Mouse (Mus musculus): Measurements from ENCODE around the gene Mfn1.

The Mfn1 gene

GRCm38 (mm10) chr3:32529303-32529898 is at the start of gene Mfn1:
TSS of gene Mfn1 (plus strand) at chr3:32529465.
- DNase-seq (ENCODE audit: low spot score in 2 of 2), result peak; percentile 72 to 84

DNA sequence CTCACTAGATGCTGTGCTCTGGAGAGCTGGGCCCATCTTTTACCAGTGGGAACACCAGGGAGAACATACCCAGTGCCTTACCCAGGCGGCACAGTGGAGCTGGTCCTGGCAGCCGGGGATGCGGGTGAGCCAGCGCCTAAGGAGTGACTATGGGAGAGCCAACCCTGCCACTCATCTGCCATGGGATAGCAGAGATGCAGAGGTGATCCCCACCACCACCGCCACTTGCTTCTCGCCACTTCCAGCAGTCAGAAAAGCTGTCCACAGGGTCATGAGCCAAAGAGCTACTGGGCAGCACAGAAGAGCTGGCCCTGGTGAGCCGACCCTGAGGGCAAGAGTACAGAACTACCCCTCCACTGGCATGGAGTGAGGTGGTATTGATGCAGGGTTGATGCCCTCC is 49.3 kb upstream of the Mfn1 start:
- DNase-seq (ENCODE audit: low spot score in 2 of 2), result no peak

DNA sequence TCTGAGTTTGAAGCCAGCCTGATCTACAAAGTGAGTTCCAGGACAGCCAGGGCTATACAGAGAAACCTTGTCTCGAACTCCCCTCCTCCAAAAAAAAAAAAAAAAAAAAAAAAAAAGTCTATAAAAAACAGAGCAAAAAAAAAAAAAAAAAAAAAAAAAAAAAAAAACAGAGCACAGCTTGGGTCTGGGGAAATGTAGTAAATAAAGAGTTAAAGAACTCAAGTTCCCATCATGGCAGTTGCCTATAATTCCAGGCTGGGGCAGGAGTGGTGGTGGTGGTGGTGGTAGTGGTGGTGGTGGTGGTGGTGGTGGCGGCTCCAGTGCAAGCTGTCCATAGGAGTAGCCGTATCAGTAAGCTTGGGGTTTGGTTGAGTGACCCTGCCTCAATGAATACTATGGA is 46.2 kb upstream of the Mfn1 start:
- no peak for DNase-seq (ENCODE audit: low spot score in 2 of 2)

- no peak for DNase-seq (ENCODE audit: low spot score in 2 of 2)
Observed at GRCm38 (mm10) chr3:32486543-32486942, 42.7 kb upstream of the Mfn1 start.

DNA sequence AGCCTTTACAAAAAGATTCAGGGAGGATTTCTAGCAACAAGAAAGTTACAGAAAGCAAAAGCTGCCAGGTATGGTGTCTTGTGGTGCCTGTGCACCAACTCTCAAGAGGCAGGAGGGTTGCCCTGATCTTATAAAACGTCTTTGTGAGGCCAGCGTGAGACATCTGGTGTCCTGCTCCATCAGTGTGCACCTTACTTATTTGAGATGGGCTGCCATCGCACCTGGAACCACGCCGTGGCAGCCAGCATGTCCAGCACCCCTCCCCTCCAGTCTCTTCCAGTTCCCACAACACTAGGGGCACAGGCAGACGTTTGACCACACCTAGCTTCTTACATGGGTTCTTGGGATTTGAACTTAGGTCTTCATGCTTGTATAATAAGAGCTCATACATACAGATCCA is 41.1 kb upstream of the Mfn1 start:
- no peak for DNase-seq (ENCODE audit: low spot score in 2 of 2)

- no peak for DNase-seq (ENCODE audit: low spot score in 2 of 2)
Observed at GRCm38 (mm10) chr3:32490076-32490927, 39.0 kb upstream of the Mfn1 start.

GRCm38 (mm10) chr3:32490928-32491315 is 38.3 kb upstream of the Mfn1 start:
- DNase-seq (ENCODE audit: low spot score in 2 of 2), result no peak

DNA sequence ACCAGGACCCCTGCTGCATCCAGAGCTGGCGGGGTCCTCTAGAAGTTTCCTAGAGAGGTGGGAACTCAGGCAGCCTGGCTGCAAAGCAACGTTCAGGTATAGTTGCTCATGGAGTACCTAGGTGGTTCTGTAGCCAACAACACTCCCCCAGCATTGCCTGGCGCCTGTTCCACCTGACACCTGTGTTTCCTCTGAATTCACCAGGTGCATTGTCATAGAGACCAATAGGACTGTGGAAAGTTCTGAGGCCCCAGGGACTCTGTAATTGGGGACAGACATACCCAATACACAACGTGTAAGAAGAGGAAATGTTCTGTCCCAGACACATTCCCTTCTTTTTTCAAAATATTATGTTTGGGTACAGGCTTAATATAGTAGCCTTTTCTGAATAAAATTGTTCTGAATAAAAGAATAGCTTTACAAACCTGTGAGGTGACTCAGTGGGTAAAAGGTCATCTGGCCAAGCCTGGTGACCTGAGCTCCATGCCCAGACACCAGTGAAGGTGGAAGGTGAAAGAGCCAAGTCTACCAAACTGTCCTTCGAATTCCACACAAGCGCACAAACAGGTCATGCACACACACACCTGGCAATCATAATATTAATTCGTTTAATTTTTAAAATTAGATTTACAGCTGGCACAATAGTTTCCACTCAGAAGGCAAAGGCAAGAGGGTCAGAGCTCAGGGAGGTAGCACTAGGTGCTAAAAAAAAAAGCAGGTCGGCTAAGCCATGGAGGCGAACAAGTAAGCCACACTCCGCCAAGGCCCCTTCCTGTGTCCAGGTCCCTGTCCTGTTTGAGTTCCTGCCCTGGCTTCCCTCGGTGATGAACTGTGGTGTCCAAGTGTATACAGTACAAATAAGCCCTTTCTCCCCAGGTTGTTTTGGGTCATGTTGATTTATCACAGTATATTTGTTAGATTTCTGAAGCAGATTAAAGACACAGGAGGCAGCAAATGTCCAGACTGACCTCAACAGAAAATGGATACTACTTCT is 36.9 kb upstream of the Mfn1 start, which contains the start of gene Kcnmb3:
TSS of gene Kcnmb3 (minus strand) at position 135 of the 994 bp plus-strand sequence.
- DNase-seq (ENCODE audit: low spot score in 2 of 2), result no peak

- DNase-seq (ENCODE audit: low spot score in 2 of 2), result no peak
Observed at GRCm38 (mm10) chr3:32494387-32495087, 34.7 kb upstream of the Mfn1 start.

- DNase-seq (ENCODE audit: low spot score in 2 of 2), result no peak
Observed at GRCm38 (mm10) chr3:32495088-32495770, 34.0 kb upstream of the Mfn1 start.

DNA sequence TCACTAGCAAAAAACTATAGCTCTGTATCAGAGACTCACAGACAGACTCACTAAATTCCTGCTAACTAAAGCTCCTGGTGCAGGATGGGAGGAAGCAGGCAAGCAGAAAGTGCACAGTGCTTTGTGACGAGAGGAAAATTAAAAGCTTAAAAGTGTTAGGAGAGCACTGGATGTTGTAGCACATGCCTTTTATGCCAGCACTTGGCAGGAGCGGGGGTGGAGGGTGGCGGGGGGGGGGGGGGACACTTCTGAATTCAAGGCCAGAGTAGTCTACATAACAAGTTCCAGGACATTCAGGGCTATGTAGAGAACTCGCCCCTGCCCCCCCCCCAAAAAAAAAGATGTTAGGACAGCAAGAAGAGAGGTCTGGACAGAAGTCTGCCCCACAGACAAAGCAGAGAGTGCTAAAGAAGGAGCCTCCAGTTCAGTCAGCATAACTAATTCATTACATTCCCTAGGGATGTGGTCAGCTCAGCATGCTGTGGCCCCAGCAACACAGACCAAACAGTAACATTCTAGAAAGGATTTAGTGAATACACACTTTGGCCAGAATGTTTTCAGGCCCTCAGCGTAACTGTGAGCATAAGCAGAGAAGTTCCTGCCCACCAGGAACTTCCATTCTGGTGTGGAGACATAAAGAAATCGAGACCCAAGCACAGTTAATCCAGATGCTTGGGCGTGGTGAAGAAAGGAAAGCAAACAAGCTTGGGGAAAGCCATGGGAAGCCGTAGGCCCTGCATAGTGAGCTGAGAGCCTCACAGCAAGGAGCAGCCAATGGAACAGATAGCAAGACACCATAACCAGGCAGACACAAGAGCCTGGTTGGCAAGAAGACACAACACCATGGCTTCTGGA is 33.2 kb upstream of the Mfn1 start:
- DNase-seq (ENCODE audit: low spot score in 2 of 2), result no peak

- DNase-seq (ENCODE audit: low spot score in 2 of 2), result no peak
Observed at GRCm38 (mm10) chr3:32496711-32497070, 32.6 kb upstream of the Mfn1 start.

DNA sequence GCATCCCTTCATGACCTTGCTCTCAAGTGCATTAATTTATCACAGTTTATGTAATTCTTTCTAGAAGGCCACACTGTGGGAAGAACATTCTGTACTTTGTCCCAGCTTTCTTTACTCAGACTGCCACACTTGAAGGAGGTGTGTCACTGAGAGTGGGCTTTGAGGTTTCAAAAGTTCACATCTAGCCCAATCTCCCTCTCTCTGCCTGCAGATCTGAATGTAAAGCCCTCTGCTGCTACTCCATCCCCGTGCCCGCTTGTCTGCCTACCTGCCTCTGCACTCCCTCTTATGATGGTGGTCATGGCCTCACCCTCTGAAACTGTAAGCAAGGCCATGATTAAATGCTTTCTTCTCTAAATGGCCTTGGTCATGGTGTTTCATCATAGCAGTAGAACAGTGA is 28.9 kb upstream of the Mfn1 start:
- no peak for DNase-seq (ENCODE audit: low spot score in 2 of 2)

DNA sequence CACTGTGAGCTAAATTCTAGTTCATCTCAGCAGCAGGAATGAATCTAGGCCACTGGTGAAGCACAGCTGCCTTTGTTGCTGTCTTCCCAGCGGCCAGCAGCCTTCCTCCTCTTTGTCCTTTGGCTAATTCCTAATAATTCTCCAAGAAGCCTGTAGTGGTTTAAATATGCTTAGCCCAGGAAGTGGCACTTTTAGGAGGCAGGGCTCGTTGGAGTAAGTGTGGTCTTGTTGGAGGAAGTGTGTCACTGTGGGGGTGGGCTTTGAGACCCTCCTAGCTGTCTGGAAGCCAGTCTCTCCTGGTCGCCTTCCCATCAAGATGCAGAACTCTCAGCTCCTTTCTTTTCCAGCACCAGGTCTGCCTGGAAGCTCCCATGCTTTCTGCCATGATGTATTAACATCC is 23.4 kb upstream of the Mfn1 start:
- no peak for DNase-seq (ENCODE audit: low spot score in 2 of 2)

DNA sequence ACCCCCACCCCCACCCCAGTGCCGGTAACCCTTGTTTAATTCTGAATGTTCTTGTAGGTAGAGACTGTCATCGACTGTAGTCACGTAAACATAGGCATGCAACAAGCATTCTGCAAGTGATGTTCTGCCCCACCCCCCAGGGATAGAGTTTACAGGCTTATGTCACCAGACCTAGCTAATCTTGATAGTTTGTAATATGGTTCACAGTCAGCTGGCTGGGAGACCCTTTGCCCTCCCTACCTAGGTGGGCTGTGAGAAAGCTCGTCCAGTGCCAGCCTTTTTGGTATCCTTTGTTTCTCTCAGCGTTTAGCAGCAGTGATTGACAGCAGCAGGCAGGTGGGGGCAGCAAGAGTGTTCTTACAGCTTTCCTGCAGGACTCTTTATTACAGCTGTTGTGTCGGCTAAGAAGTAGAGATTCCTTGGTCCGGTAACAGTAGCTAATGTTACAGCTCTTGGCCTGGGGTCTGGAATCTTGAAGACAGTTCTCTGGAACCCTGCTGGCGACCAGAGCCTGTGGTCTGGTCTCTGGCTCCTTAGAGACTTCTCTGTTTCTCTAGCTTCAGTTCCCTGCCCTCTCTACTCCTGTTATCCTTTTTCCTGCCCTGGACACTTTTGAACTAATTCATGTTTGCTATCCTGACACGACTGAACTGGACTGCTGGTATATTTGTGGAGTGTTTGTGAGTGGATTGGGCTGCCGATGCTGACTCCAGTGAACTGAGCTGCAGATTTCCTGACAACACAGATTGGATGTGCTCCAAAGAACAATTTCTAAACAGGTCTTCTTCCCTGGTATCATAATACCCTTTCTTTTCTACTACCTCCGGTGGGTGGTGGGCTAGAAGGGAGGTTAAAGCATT is 22.7 kb upstream of the Mfn1 start:
- no peak for DNase-seq (ENCODE audit: low spot score in 2 of 2)

GRCm38 (mm10) chr3:32508666-32509324 is 20.5 kb upstream of the Mfn1 start:
- peak; percentile 43 to 64 for DNase-seq (ENCODE audit: low spot score in 2 of 2)

- DNase-seq (ENCODE audit: low spot score in 2 of 2), result no peak
Observed at GRCm38 (mm10) chr3:32509496-32510374, 19.5 kb upstream of the Mfn1 start, which contains the start of gene Zfp639. TSS of gene Zfp639 (plus strand) at chr3:32510259.
